Mouse (Mus musculus) lung, postnatal 25 days (tissue): Measurements from ENCODE around the gene Cpne9.
A peak's percentile ranks its signal among the peaks of the same experiment; 100 is the strongest.

Experiments used
- DNase-seq: peaks from one replicate; pipeline ENCODE4 v3.0.0; 2022; ENCODE audit warnings: low spot score

Gene Cpne9

DNA sequence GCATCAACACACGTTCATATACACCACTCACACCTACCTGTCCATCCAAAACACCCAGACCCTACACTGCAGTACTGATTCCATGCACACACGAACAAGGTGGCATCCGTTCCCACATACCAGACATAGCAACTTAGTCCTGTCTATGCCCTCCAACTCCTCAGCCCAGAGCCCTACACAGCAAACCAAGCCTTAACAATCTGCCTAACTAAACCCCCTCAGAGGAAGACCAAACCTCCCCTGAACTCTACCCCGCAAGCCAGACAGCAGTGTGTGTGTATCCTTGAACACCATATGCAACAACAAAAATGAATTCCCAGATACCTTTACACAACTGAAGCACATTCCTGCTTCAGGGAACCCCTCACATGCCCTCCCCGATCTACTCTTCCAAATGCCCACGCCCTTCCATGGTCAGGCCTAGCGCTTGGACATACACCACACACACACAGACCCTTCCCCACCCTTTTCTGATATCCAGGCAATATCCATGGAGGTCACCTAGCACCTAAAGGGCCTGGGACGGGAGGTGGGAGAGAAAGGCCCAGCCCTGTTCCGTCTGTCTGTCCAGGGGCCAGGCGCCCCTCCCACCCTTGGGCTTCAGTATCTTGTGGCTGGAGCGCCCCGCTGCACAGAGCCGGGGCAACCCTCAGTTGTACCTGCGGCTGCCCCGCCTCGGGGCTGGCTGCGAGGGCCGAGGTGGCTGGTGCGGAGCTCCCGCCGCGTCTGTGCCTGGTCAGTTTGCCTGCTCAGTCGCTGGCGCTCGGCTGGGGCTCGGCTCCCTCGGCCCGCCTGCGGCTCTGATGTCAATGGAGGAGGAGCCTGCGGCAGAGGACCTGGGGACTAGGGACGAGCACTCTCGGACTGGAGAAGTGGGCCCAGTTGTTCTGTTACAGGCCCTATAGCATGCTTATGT is 61.3 kb downstream of the Cpne9 start, which contains the start of gene Camk1:
Gene Camk1 (minus strand): TSS at position 808 of the 916 bp plus-strand sequence.
- peak; percentile 89 for DNase-seq

DNA sequence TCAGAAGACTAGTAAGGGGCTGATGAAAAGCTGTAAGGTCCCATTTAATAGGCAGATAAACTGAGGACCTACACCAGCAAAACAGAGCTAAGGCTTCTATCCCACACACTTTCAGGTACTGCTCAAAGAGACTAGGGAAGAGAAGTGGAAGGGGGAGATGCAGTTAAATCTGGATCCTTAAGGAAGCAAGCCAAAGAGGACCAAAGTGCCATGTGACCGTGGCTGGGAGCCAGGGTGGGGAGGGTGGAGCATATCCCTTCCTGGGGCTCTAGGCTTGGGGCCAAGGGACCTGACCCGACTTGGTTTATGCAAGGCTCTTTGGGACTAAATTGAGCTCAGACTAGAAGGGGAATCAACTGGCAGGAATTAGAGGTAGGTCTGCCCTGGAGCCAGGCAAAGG is 62.2 kb downstream of the Cpne9 start:
- DNase-seq: peak; percentile 88

- no peak for DNase-seq
Observed at GRCm38 (mm10) chr6:113346897-113347296, 64.8 kb downstream of the Cpne9 start.

DNA sequence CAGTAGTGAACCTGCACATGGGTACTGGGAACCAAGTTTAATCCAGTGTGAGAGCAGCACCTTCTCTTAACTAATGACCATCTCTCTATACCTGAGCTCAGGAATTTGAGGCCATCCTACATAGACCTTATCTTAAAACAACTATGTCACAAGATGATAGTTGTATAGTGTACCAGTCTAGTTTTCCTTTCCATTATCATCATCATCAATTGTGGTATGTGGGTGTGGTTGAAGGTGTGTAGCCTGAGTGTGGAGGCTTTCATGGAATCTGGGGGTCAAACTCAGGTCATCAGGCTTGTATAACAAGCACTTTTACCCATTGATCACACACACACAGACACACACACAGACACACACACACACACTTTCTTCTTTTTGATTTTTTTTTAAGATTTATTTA is 68.4 kb downstream of the Cpne9 start:
- no peak for DNase-seq

DNA sequence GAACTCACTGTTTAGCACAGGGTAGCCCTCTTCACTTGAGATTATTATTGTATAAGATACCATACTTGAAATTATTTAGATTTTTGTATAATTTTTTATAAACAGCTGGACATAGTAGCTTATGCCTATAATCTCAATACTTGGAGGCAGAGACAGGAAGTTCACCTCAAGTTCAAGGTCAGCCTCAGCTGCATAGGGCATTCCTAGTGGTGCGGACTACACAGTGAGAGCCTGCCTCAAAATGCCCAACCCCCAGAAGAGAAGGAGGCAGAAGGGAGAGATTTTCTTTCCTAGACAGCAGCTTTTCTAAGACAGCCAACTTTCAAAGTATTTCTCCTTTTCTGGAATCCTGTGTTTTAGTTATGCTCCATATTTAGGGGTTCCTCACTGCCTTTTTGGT is 69.1 kb downstream of the Cpne9 start:
- no peak for DNase-seq

- no peak for DNase-seq
Observed at GRCm38 (mm10) chr6:113351653-113352052, 69.5 kb downstream of the Cpne9 start.

GRCm38 (mm10) chr6:113352820-113353219 is 70.7 kb downstream of the Cpne9 start:
- no peak for DNase-seq

DNA sequence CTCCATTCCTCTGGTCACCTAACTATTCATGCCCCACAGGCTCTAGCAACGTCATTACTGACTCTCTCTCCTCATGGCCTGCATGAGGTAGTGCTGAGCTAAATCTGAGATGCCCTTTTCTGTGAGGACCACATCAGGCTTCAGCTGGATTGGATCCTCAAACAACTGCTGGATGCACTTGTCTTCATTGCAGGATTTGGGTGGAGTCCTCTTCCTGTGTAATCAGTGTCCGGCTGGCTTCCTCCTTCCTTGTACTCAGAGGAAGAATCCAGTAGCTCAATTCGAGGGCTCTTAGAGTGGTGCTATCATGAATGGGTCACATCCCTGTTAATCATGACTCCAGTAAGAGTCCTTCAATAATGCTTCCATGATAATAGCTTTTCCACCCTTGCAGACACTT is 71.6 kb downstream of the Cpne9 start:
- peak; percentile 16 for DNase-seq
